Mouse (Mus musculus) kidney, postnatal 0 days (tissue): ENCODE data around the gene Pacsin3. TPM values are rescaled to one million over a fixed set of nuclear protein-coding genes. Genes with fewer than 3 reads are reported as not detected.
A peak's percentile ranks its signal among the peaks of the same experiment; 100 is the strongest.

ENCODE experiments used
- ATAC-seq: fragments of 200-750 bp; cut with Nextera tagmentation; replicated peaks from 2 replicates; pipeline ENCODE4 v1.8.0; 2017; ENCODE audit warnings: low read depth, moderate number of reproducible peaks, moderate TSS enrichment, moderate library complexity; ENCODE audit not compliant: low FRiP score
- DNase-seq: peaks from one replicate; pipeline ENCODE4 v3.0.0-alpha.2; 2016; ENCODE audit warnings: low spot score
- H3K27ac ChIP-seq: fragments of 300-500 bp; sonication (generic); 2 replicates; pipeline ENCODE4 v1.5.1; 2014; ENCODE audit warnings: mild to moderate bottlenecking
- H3K27me3 ChIP-seq: fragments of 300-500 bp; sonication (generic); 2 replicates; pipeline ENCODE4 v1.6.1; 2014; ENCODE audit warnings: low read length, mixed read lengths; ENCODE audit not compliant: insufficient read depth
- H3K36me3 ChIP-seq: fragments of 300-500 bp; sonication (generic); 2 replicates; pipeline ENCODE4 v1.6.1; 2014; ENCODE audit warnings: low read length, mixed read lengths; ENCODE audit not compliant: insufficient read depth
- H3K4me1 ChIP-seq: fragments of 300-500 bp; sonication (generic); replicated peaks from 2 replicates; pipeline ENCODE4 v1.6.1; 2014; ENCODE audit warnings: antibody characterized with exemption, low read length, mixed read lengths; ENCODE audit not compliant: insufficient read depth
- H3K4me2 ChIP-seq: fragments of 300-500 bp; sonication (generic); 2 replicates; pipeline ENCODE4 v1.6.1; 2014; ENCODE audit warnings: mild to moderate bottlenecking, low read length, moderate library complexity, mixed read lengths
- H3K4me3 ChIP-seq: fragments of 300-500 bp; sonication (generic); replicated peaks from 2 replicates; pipeline ENCODE4 v1.5.1; 2014; ENCODE audit warnings: low read depth, low read length
- H3K9ac ChIP-seq: fragments of 300-500 bp; sonication (generic); 2 replicates; pipeline ENCODE4 v1.6.1; 2014; ENCODE audit warnings: low read depth, low read length
- H3K9me3 ChIP-seq: fragments of 300-500 bp; sonication (generic); replicated peaks from 2 replicates; pipeline ENCODE4 v1.6.1; 2016; ENCODE audit warnings: low read length, inconsistent platforms, mixed read lengths
- CTCF ChIP-seq: IDR thresholded peaks from 2 replicates; pipeline ENCODE4 v1.5.1; 2016; ENCODE audit warnings: antibody characterized with exemption, low read depth, mild to moderate bottlenecking, moderate library complexity
- WGBS: fragments of 180-500 bp; shearing (Covaris S2); extraction: QIAGEN DNeasy Blood & Tissue Kit; methylation state at CpG from one replicate; pipeline ENCODE4 v1.1.7; 2014; 5-methylcytosine and 5-hydroxymethylcytosine counted together
- polyA plus RNA-seq: library from polyadenylated mRNA; unstranded; fragments of >200 nt; fragmentation: Nextera tagmentation; extraction: Ambion mirVana; gene quantifications from 2 replicates; pipeline ENCODE4 v1.2.1, GENCODE M21; 2015

Gene Pacsin3
- polyA plus RNA-seq, result 32.7 and 36.8 TPM in 2 replicates

DNA sequence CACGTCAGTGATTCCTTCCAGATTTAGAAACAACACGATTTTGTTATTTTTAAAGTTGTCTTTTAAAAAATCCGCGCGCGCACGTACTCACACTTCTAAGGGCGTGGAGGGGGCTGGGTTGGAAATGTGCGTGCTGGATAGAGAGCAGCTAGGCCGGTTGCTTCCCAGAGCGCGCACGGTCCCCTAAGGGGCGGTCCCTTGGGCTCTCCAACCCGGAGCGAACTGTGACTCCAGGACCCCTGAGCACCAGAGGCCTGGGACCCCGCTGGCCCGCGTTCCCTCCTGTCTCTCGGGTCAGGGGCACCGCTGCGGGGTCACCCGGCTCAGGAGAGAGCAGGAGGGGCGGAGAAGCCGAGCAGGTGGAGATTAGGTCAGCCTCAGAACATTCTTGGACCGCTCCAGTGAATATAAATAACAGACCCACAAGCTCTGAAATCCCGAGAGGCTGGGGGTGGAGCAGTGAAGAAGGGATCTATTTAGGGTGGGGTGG, at the start of gene Pacsin3:
TSS of gene Pacsin3 (plus strand) at position 294 of the 490 bp plus-strand sequence.
- no peaks in the 10 kb centered on the region for H3K9me3 ChIP-seq
- ATAC-seq (no peak; the same call in 1 of the 2 replicates), DNase-seq (peak; percentile 42)
- H3K27me3 ChIP-seq, result no peaks in the 10 kb centered on the region
- peaks cover 11% of the 10 kb centered on the region for H3K4me1 ChIP-seq
- H3K36me3 ChIP-seq, result 0 out of 2 replicates have a peak, but pooled peaks cover 3% of the 10 kb centered on the region
- WGBS, result under 1% methylated on average over 27 of the region's 27 CpGs
- TF ChIP-seq CTCF, result no peak
- peak within 1 kb of the TSS; percentile 72 for H3K9ac ChIP-seq
- peak within 1 kb of the TSS; percentile 71 for H3K4me3 ChIP-seq
- peak within 1 kb of the TSS; percentile 93 for H3K4me2 ChIP-seq
- peak within 1 kb of the TSS; percentile 86 for H3K27ac ChIP-seq

DNA sequence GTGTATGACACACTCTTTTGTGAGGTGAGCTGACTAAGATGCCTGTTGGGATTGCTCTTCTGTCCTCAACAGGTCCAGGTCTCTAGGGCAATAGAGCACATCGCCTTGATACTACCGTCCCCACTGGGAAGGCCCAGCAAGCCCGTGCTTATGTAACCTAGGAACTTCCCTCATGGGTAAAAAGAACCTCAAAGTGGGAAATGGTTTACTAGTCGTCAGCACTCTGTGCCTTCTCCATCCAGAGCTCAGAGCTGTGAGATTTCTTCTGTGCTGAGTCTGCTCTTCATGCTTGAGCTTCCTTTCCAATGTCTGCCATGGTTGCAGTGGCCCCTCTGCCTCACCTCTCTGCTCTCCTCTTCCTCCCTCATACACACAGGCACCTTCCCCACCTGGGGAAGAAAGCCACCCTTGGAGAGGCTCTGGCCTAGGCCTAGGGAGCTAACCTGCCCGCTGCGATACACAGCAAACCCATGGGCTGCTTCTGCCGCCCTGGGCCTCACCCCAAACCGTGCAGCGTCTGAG, 49.4 kb upstream of the Pacsin3 start:
- no peak for DNase-seq
- TF ChIP-seq CTCF, result no peak
- H3K4me3 ChIP-seq, result no peak overlapping the region
- no peaks in the 10 kb centered on the region for H3K27me3 ChIP-seq
- no peak overlapping the region for H3K4me2 ChIP-seq
- no peak for ATAC-seq
- peaks cover 44% of the 10 kb centered on the region for H3K36me3 ChIP-seq
- no peaks in the 10 kb centered on the region for H3K9me3 ChIP-seq
- H3K9ac ChIP-seq, result no peak overlapping the region
- 89% methylated on average over 9 of the region's 9 CpGs for WGBS
- peaks cover 20% of the 10 kb centered on the region; the same call in 1 of the 2 replicates for H3K4me1 ChIP-seq
- H3K27ac ChIP-seq, result no peak overlapping the region

DNA sequence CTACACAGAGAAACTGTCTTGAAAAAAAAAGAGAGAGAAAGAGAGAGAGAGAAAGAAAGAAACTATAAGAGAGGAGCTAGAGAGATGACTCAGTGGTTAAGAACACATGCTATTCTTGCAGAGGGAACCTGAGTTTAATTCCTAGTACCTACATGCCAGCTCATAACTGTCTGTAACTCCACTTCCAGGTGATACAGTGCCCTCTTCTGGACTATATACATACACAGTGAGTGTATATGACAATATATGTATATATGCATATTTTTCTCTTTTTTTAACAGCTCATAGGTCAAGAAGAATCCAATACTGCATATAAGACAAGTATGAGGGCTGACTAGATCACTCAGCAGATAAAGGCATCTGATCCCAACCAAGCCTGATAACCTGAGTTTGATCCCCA, 42.4 kb upstream of the Pacsin3 start:
- ATAC-seq, result no peak
- TF ChIP-seq CTCF, result peak; percentile 31; the same call in 1 of the 2 replicates

DNA sequence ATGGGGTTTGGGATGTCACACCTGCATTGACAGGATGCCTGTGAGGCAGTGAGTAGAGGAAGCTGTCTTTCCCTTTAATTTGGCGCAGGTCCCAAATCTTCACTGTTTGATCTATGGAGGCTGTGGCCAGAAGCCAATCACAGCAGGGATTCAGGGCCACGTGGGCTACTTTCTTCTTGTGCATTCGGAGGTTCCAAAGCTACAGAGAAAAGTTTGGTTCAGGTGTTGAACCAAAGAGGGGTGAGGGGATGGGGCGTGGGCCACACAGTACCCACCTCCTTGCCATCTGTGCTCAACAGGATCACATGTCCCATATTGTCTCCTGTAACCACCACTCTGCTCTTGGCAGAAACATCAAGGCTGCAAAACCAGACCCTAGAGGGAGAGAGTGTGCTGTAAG, 38.7 kb upstream of the Pacsin3 start:
- H3K36me3 ChIP-seq, result 0 out of 2 replicates have a peak, but pooled peaks cover 6% of the 10 kb centered on the region
- TF ChIP-seq CTCF, result no peak
- H3K27ac ChIP-seq, result no peak overlapping the region
- no peaks in the 10 kb centered on the region for H3K27me3 ChIP-seq
- no peak overlapping the region for H3K4me2 ChIP-seq
- no peak overlapping the region for H3K4me3 ChIP-seq
- DNase-seq (no peak), ATAC-seq (no peak)
- no peaks in the 10 kb centered on the region for H3K9me3 ChIP-seq
- no peaks in the 10 kb centered on the region for H3K4me1 ChIP-seq
- H3K9ac ChIP-seq, result no peak overlapping the region
- WGBS, result 56% methylated on average over 4 of the region's 4 CpGs

More for the DNA sequence above, 42.4 kb upstream of the Pacsin3 start:
- no peaks in the 10 kb centered on the region for H3K9me3 ChIP-seq
- no peak overlapping the region for H3K27ac ChIP-seq
- H3K4me1 ChIP-seq, result no peaks in the 10 kb centered on the region
- H3K27me3 ChIP-seq, result no peaks in the 10 kb centered on the region
- DNase-seq, result no peak
- no peak overlapping the region for H3K9ac ChIP-seq
- H3K4me2 ChIP-seq, result no peak overlapping the region
- H3K4me3 ChIP-seq, result no peak overlapping the region
- peaks cover 38% of the 10 kb centered on the region for H3K36me3 ChIP-seq

DNA sequence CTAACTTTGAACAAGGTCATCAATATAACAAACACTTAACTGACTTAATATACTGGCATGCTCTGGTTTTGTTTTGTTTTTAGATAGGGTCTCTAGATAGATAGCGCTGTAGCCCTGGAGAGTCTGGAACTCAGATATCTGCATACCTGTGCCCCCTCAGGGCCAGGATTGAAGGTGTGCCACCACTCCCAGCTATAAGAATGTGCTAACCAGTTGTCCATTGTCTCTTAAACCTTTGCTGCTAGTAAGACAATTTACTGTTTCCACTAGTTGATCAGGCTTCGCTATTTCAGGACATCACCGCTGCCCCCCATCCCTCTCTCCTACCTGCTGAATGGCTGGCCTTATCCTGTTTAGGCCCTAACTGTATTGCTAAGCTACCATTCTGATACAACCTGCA, 35.3 kb upstream of the Pacsin3 start:
- no peak overlapping the region for H3K4me3 ChIP-seq
- no peak for ATAC-seq
- no peaks in the 10 kb centered on the region for H3K9me3 ChIP-seq
- no peaks in the 10 kb centered on the region for H3K4me1 ChIP-seq
- H3K27me3 ChIP-seq, result no peaks in the 10 kb centered on the region
- no peak overlapping the region for H3K9ac ChIP-seq
- no peak overlapping the region for H3K27ac ChIP-seq
- H3K4me2 ChIP-seq, result no peak overlapping the region
- no peaks in the 10 kb centered on the region for H3K36me3 ChIP-seq
- DNase-seq, result no peak
- 95% methylated on average over 3 of the region's 3 CpGs for WGBS
- no peak for TF ChIP-seq CTCF

DNA sequence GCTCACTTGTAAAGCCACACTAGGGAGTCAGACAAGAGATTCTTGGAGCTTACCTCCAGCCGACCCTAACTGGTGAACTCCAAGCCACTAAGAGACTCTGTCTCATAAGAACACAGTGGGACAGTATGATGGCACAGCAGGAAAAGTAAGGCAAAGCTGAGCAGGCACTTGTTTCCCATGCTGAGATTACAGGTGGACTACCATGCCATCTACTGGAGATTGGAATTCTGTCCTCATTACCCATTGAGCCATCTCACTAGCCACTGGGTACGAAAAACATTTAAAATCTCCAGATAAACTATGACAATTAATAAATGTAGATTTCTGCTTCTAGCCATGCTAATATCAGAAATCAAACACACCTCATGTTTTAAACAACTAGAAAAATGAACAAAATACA, 32.1 kb upstream of the Pacsin3 start:
- WGBS, result 80% methylated on average over 2 of the region's 2 CpGs
- H3K27ac ChIP-seq, result no peak overlapping the region
- ATAC-seq, result no peak

DNA sequence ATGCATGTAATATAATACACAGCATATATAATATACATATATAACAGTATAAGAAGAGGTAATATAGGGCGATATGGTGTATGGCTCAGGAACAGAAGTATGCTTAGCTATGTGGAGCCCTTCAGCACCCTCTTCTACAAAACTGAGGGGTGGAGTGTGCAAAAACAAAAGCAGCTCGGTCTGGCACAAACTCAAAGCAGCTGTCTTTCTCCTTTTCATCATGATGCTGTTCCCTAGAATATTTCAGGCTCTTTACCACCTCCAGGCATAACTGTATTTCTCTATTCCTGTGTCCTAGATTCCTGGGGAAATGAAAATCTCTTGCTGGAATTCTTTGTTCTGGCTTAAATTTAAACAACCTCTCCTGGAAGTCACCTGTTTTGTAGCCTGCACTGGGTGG, 26.0 kb upstream of the Pacsin3 start:
- H3K4me1 ChIP-seq, result no peaks in the 10 kb centered on the region
- no peak overlapping the region for H3K9ac ChIP-seq
- no peaks in the 10 kb centered on the region for H3K9me3 ChIP-seq
- H3K4me2 ChIP-seq, result no peak overlapping the region
- WGBS, result 78% methylated on average over 2 of the region's 2 CpGs
- DNase-seq (no peak), ATAC-seq (no peak)
- no peak overlapping the region for H3K27ac ChIP-seq
- no peaks in the 10 kb centered on the region for H3K27me3 ChIP-seq
- no peak overlapping the region for H3K4me3 ChIP-seq
- no peak for TF ChIP-seq CTCF
- no peaks in the 10 kb centered on the region for H3K36me3 ChIP-seq

More for the DNA sequence above, 32.1 kb upstream of the Pacsin3 start:
- H3K9me3 ChIP-seq, result no peaks in the 10 kb centered on the region
- no peak overlapping the region for H3K4me2 ChIP-seq
- H3K9ac ChIP-seq, result no peak overlapping the region
- TF ChIP-seq CTCF, result peak; percentile 31; the same call in 1 of the 2 replicates
- H3K4me1 ChIP-seq, result no peaks in the 10 kb centered on the region
- H3K4me3 ChIP-seq, result no peak overlapping the region
- H3K27me3 ChIP-seq, result no peaks in the 10 kb centered on the region
- no peak for DNase-seq
- no peaks in the 10 kb centered on the region for H3K36me3 ChIP-seq
